Mouse (Mus musculus): Measurements from ENCODE around the gene Casr. TPM values are rescaled to one million over a fixed set of nuclear protein-coding genes. Genes with fewer than 3 reads are reported as not detected.

The Casr gene
- total and polyA plus RNA-seq, 2 experiments from 2014 or later, result 0.33 to 1.5 TPM

- Histone ChIP-seq H3K27ac (ENCODE audit: low read depth, low read length) (no peak overlapping the region), H3K4me2 (ENCODE audit: low read depth, low read length, poor library complexity, severe bottlenecking) (no peak overlapping the region), H3K9me3 (ENCODE audit: low read length) (no peaks in the 10 kb centered on the region), H3K36me3 (ENCODE audit: insufficient read depth, low read length) (no peaks in the 10 kb centered on the region), H3K4me1 (ENCODE audit: insufficient read depth, low read length) (no peaks in the 10 kb centered on the region), H3K4me3 (ENCODE audit: low read depth, low read length) (no peak overlapping the region), H3K9ac (replicated peaks; ENCODE audit: low read length, poor library complexity, severe bottlenecking) (no peak overlapping the region), H3K27me3 (ENCODE audit: insufficient read depth, low read length) (no peaks in the 10 kb centered on the region)
- TF ChIP-seq CTCF (IDR thresholded peaks at IDR 0.05), result no peak
- 81% methylated on average over 4 of the region's 4 CpGs for WGBS
- ATAC-seq (ENCODE audit: low FRiP score) (no peak), DNase-seq (ENCODE audit: low spot score) (no peak)
Observed at GRCm38 (mm10) chr16:36587971-36588370, 26.0 kb upstream of the Casr start.

- Histone ChIP-seq H3K36me3 (ENCODE audit: insufficient read depth, low read length) (no peaks in the 10 kb centered on the region), H3K4me1 (ENCODE audit: insufficient read depth, low read length) (no peaks in the 10 kb centered on the region), H3K27me3 (ENCODE audit: insufficient read depth, low read length) (no peaks in the 10 kb centered on the region), H3K9ac (replicated peaks; ENCODE audit: low read length, poor library complexity, severe bottlenecking) (no peak overlapping the region), H3K27ac (ENCODE audit: low read depth, low read length) (no peak overlapping the region), H3K9me3 (ENCODE audit: low read length) (no peaks in the 10 kb centered on the region), H3K4me3 (ENCODE audit: low read depth, low read length) (no peak overlapping the region), H3K4me2 (ENCODE audit: low read depth, low read length, poor library complexity, severe bottlenecking) (no peak overlapping the region)
- DNase-seq (ENCODE audit: low spot score) (no peak), ATAC-seq (ENCODE audit: low FRiP score) (no peak)
- 49% methylated on average over 3 of the region's 3 CpGs for WGBS
- no peak for TF ChIP-seq CTCF (IDR thresholded peaks at IDR 0.05)
Observed at GRCm38 (mm10) chr16:36582073-36582472, 20.1 kb upstream of the Casr start.

DNA sequence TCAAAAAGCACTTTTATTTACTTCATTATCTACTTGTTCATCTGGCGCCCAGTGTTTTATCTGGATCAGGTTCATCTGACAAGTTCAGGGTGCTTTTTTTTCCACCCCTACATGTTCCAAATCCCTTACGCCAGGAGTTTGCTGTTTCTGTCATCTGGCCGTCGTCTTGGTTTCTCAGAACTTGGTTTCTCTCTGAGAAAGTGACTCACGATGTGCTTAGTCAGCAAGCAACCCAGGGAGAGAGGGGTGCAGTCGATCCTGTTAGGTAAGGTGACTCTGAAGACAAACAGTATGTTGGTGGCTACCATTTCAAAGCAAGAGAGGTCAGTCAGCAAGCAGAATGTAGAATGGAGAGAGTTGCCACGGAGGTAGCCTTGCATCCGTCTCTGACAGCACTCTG lies 10.0 kb upstream of the Casr start:
- no peak for DNase-seq (ENCODE audit: low spot score)

DNA sequence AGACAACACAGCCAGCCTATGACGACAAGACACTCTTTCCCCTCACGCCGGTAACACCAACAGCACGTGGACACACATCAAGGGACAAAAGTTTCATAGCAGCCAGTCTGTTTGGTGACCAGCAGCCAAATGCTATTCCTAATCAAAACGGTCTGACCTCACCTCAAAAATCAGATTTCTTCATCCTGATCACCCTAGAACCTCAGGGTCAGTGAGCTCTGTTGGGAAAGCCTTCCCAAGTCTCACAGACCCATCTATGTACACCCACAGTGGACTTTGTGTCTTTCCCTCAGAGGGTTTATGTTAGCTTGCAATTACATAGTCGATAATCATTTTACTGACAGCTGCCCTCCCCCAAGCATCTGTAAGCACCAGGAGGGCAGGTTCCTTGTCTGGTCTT lies 2.4 kb downstream of the Casr start:
- H3K4me2 ChIP-seq (ENCODE audit: low read depth, low read length, poor library complexity, severe bottlenecking), result no peak overlapping the region
- 91% methylated on average over 6 of the region's 6 CpGs for WGBS

More for the DNA sequence above, 10.0 kb upstream of the Casr start:
- ATAC-seq (ENCODE audit: low FRiP score), result no peak
- H3K27me3 ChIP-seq (ENCODE audit: insufficient read depth, low read length), result no peaks in the 10 kb centered on the region
- no peak for TF ChIP-seq CTCF (IDR thresholded peaks at IDR 0.05)
- no peaks in the 10 kb centered on the region for H3K4me1 ChIP-seq (ENCODE audit: insufficient read depth, low read length)
- no peaks in the 10 kb centered on the region for H3K36me3 ChIP-seq (ENCODE audit: insufficient read depth, low read length)
- H3K4me3 ChIP-seq (ENCODE audit: low read depth, low read length), result no peak overlapping the region
- H3K9ac ChIP-seq (replicated peaks; ENCODE audit: low read length, poor library complexity, severe bottlenecking), result no peak overlapping the region
- H3K27ac ChIP-seq (ENCODE audit: low read depth, low read length), result no peak overlapping the region
- no peak overlapping the region for H3K4me2 ChIP-seq (ENCODE audit: low read depth, low read length, poor library complexity, severe bottlenecking)
- no peaks in the 10 kb centered on the region for H3K9me3 ChIP-seq (ENCODE audit: low read length)
- 84% methylated on average over 8 of the region's 8 CpGs for WGBS

DNA sequence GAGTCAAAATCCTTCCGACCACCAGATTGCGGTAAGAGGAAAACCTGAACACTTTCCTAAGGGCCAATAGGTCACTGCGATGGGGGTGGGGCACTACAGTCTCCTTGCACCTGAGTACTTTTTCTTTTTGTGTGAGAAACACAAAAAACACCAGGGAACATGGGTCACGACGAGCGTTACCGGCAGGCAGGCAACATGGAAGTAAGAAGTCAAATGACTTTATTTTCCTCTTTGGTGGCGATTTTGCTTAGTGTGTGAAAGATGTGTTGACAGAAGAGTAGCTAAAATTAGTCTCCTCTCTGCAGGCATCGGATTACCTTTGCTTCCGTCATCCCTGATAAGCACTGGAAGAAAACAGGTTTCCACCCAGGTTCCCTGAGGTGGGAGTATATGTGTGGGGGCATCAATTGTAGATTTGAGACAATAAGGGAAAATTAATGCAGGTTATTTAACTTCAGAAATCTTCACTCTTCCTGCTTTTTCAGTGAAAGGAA lies 6.2 kb downstream of the Casr start:
- ATAC-seq (ENCODE audit: low FRiP score), result no peak
- Histone ChIP-seq H3K4me3 (ENCODE audit: low read depth, low read length) (no peak overlapping the region), H3K4me1 (ENCODE audit: insufficient read depth, low read length) (no peaks in the 10 kb centered on the region), H3K27me3 (ENCODE audit: insufficient read depth, low read length) (no peaks in the 10 kb centered on the region), H3K9me3 (ENCODE audit: low read length) (no peaks in the 10 kb centered on the region), H3K27ac (ENCODE audit: low read depth, low read length) (no peak overlapping the region), H3K9ac (replicated peaks; ENCODE audit: low read length, poor library complexity, severe bottlenecking) (no peak overlapping the region), H3K4me2 (ENCODE audit: low read depth, low read length, poor library complexity, severe bottlenecking) (no peak overlapping the region), H3K36me3 (ENCODE audit: insufficient read depth, low read length) (no peaks in the 10 kb centered on the region)
- WGBS, result 83% methylated on average over 10 of the region's 10 CpGs
- no peak for TF ChIP-seq CTCF (IDR thresholded peaks at IDR 0.05)
- no peak for DNase-seq (ENCODE audit: low spot score)

More for the DNA sequence above, 2.4 kb downstream of the Casr start:
- Histone ChIP-seq H3K4me1 (ENCODE audit: insufficient read depth, low read length) (0 out of 2 replicates have a peak, but pooled peaks cover 5% of the 10 kb centered on the region), H3K9ac (replicated peaks; ENCODE audit: low read length, poor library complexity, severe bottlenecking) (no peak overlapping the region), H3K4me3 (ENCODE audit: low read depth, low read length) (no peak overlapping the region), H3K9me3 (ENCODE audit: low read length) (no peaks in the 10 kb centered on the region), H3K27ac (ENCODE audit: low read depth, low read length) (no peak overlapping the region), H3K36me3 (ENCODE audit: insufficient read depth, low read length) (no peaks in the 10 kb centered on the region), H3K27me3 (ENCODE audit: insufficient read depth, low read length) (peaks cover 6% of the 10 kb centered on the region; the same call in 1 of the 2 replicates)
- no peak for DNase-seq (ENCODE audit: low spot score)
- TF ChIP-seq CTCF (IDR thresholded peaks at IDR 0.05), result no peak
- ATAC-seq (ENCODE audit: low FRiP score), result no peak

DNA sequence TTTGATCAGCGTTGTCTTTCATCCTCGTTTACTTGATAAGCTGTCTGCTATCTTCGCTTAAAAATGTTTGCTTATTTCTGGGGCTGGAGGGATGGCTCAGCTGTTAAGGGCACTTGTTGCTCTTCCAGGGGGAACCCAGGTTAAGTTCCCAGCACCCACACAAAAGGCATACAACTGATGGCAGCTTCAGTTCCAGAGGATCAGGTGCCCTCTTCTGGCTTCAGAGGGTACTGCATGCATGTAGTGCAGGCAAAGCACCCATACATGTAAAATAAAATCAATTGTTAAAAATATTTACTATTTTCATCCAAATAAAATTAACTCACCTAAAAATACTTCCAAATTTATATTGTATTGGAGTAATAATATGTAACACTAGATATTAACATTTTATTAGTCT lies 8.3 kb downstream of the Casr start:
- no peaks in the 10 kb centered on the region for H3K4me1 ChIP-seq (ENCODE audit: insufficient read depth, low read length)
- H3K9me3 ChIP-seq (ENCODE audit: low read length), result no peaks in the 10 kb centered on the region
- H3K4me2 ChIP-seq (ENCODE audit: low read depth, low read length, poor library complexity, severe bottlenecking), result no peak overlapping the region
- 93% methylated on average over 3 of the region's 3 CpGs for WGBS
- no peaks in the 10 kb centered on the region for H3K27me3 ChIP-seq (ENCODE audit: insufficient read depth, low read length)
- H3K27ac ChIP-seq (ENCODE audit: low read depth, low read length), result no peak overlapping the region
- no peak overlapping the region for H3K9ac ChIP-seq (replicated peaks; ENCODE audit: low read length, poor library complexity, severe bottlenecking)
- H3K4me3 ChIP-seq (ENCODE audit: low read depth, low read length), result no peak overlapping the region
- TF ChIP-seq CTCF (IDR thresholded peaks at IDR 0.05), result peak; percentile 48; the same call in 1 of the 2 replicates
- ATAC-seq (ENCODE audit: low FRiP score), result no peak
- no peaks in the 10 kb centered on the region for H3K36me3 ChIP-seq (ENCODE audit: insufficient read depth, low read length)
- DNase-seq (ENCODE audit: low spot score), result no peak
